Mouse (Mus musculus) left cerebral cortex, adult 2 months (tissue): ENCODE data around the gene Slc13a3. TPM values are rescaled to one million over a fixed set of nuclear protein-coding genes. Genes with fewer than 3 reads are reported as not detected.

Source experiments
- DNase-seq, 2 experiments: peaks; one replicate each; pipeline ENCODE4 v3.0.0; 2021 to 2022; ENCODE audit warnings: low spot score in 2 of 2, mixed read lengths in 1 of 2; ENCODE audit errors: extremely low spot score in 1 of 2
- H3K27ac ChIP-seq: fragments of 200-600 bp; 2 replicates; pipeline ENCODE4 v1.8.1; 2022
- H3K4me3 ChIP-seq: fragments of 200-600 bp; 2 replicates; pipeline ENCODE4 v1.8.1; 2022
- CTCF ChIP-seq: fragments of 200-600 bp; IDR thresholded peaks from 2 replicates; pipeline ENCODE4 v1.8.1; 2022; ENCODE audit warnings: antibody characterized with exemption, mild to moderate bottlenecking, moderate library complexity
- intact Hi-C: fragments of 180-260 bp; cut with DNase I; formaldehyde crosslinking; loops from one replicate; pipeline ENCODE4 v1.15.1; 2025
- total RNA-seq, 2 experiments: library from RNA; stranded (reverse); gene quantifications; 2 replicates each; pipeline ENCODE4 v1.2.3; 2021

Gene Slc13a3
- total RNA-seq, 2 experiments from 2014 or later, result 12.0 to 18.6 TPM

DNA sequence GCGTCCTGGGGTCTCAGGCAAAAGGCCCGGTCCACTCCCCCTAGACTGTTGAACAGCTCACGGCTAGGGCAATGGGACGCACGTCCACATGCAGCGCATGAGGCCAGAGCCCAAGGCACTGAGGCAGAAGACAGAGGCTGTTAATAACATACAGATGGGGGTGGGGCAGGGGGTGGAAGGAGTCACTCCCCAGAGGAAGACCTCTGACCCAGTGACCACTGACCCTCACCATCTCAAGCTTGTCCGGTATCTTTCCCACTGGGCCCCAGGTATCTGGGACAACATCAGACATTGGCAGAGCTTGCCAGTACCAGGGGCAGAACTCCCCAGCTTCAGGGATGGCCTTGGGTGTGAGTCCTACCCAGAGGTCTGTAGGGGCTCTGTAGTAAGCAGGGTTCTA, 34.1 kb downstream of the Slc13a3 start:
- TF ChIP-seq CTCF, result no peak
- DNase-seq, result no peak
- Histone ChIP-seq H3K4me3 (no peak overlapping the region), H3K27ac (no peak overlapping the region)
- intact Hi-C loops, result no loop called here

DNA sequence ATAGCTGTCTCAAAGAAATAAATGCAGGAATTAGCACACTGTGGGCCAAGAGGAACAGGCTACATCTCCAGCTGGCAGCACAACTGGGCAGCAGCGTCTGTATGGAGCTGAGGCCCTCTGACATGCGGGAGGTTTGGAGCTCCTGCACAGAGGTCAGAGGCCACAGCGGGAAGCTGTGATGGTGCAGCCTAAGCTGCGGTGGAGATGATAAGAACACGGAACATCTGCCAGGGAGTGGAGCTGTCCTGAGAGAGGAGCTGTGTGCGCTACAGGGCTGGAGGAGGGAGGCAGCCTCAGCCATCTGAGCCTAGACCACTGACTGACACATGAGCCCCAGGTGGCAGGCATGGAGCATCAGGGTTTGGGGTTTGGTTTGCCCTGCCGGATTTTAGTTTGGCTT, 44.3 kb downstream of the Slc13a3 start:
- TF ChIP-seq CTCF, result no peak
- H3K27ac ChIP-seq, result no peak overlapping the region
- no peak for DNase-seq
- intact Hi-C loops, result no loop called here
- H3K4me3 ChIP-seq, result no peak overlapping the region

DNA sequence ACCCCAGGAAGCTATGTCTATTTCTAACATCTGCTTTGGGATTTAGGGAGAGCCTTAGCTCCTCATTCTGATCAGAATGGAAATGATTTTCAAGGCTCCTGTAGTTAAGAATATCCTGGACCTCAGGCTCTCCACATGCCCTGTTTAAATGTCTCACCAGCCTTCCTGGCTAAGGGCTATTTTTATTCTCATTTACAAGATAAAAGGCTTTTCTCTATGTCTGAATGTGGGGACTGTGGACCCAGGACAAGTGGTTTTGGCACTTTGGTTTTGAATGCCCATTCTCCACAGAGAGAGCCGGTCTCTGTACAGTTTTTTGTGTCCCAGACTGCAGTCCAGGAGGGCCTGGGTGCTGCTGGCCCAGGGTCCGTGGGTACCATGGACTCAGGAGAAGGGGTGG, 52.8 kb downstream of the Slc13a3 start:
- intact Hi-C loops, result no loop called here
- no peak overlapping the region for H3K4me3 ChIP-seq
- no peak for DNase-seq
- H3K27ac ChIP-seq, result peak overlapping the region; percentile 61; the same call in 1 of the 2 replicates
- no peak for TF ChIP-seq CTCF

DNA sequence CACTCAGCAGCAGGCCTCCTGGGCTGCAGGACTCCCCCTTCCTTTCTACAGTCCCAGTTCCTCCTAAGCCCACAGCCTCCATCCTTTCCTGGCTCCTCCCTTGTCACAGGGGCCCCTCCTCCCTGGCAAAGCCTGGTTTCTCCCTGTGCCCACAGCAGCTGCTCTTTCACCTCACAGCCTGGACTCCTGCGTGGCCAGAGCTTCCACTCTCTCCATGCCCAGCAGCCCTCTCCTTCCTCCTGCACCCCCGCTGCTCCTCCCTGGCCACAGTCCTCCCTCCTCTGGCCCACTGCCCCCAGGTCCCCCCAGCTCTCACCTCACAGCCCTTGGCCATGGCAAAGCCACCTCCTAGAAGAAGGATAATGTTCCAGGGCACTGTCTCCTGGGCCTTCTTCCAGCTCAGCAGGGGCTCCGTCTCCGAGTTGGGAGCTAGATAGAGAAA, 53.3 kb downstream of the Slc13a3 start:
- Histone ChIP-seq H3K4me3 (no peak overlapping the region), H3K27ac (peak overlapping the region; percentile 61)
- TF ChIP-seq CTCF, result no peak
- intact Hi-C loops, result no loop called here
- peak in 1 of 2 experiments; percentile 44 for DNase-seq

DNA sequence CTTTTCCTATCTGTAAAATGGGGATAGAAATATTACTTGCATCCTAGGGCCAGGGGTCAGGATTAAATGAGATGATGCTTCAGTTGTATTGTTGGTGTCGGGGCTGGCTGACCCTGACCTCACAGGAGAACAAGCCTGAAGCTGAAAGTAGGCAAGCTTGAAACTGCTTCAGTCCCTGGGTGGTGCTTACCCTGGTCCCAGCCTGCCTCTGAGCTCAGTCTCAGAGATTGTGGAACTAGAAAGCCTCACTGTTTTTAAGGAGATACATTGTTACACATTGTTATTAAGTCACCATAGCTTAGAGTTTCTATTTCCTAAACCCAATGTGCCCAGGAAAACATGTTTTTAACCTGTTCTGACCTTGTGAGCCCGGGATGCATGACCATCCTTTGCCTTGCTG, 54.5 kb downstream of the Slc13a3 start:
- Histone ChIP-seq H3K27ac (no peak overlapping the region), H3K4me3 (no peak overlapping the region)
- intact Hi-C loops, result no loop called here
- no peak for TF ChIP-seq CTCF
- DNase-seq, result no peak

DNA sequence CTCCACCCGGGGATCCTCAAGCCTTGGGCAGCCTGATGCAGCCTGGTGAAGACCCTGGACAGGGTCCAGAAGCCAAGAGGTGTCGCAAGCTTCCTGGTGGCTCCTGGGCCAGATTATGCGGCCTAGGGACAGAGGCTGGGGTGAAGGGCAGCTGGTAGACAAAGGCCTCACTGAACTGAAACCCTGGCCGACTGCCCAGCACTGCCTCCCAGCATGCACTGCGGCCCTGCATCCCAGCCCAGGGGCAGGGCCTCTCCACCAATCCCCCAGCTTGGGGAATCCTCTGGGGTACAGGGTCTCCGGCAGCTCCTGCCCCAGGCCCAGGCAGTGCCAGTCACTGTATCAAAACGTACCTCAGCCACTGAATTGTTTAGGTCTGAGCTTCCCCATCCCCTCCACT, 55.7 kb downstream of the Slc13a3 start:
- no peak for TF ChIP-seq CTCF
- peak overlapping the region; percentile 53; the same call in 1 of the 2 replicates for H3K27ac ChIP-seq
- DNase-seq, result peak; percentile 67 to 73
- intact Hi-C loops, result no loop called here
- H3K4me3 ChIP-seq, result no peak overlapping the region

DNA sequence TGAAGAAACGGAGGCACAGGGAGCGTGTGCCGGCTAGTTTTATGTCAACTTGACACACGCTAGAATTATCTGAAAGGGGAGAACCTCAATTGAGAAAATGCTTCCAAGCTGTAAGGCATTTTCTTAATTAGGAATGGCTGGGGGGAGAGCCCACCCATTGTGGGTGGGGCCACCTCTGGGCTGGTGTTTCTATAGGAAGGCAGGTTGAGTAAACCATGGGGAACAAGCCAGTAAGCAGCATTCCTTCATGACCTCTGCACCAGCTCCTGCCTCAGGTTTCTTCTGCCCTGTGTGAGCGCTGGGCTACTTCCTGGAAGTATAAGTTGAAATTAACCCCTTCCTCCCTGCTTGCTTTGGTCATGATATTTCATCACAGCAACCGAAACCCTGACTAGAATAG, 57.2 kb downstream of the Slc13a3 start:
- Histone ChIP-seq H3K27ac (no peak overlapping the region), H3K4me3 (no peak overlapping the region)
- intact Hi-C loops, result no loop called here
- DNase-seq, result no peak
- TF ChIP-seq CTCF, result no peak

DNA sequence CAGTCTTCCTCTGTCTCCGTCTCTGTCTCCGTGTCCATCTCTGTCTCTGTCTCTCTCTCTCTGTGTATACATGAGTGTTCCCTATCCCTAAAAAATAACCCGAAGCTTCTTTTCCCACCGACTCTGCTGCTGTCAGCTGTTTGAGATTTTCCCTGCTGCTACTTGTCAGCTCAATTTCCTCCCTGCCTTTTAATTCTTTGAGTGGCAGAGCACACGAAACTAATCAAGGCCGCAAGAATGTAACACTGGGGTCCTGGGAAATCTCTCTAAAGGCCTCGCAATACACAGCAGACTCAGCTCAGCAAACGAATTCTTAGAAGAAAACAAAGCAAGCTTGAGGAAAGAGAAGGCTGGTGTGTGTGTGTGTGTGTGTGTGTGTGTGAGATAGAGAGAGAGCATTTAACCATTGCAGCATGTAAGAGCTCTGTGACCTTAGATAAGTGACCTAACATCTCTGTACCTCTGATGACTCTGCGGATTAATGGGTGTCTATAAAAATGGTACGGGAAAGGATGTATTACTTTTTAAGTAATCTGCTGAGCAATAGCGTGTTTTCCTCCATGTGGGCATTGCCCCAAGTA, 57.8 kb downstream of the Slc13a3 start:
- Histone ChIP-seq H3K4me3 (no peak overlapping the region), H3K27ac (no peak overlapping the region)
- intact Hi-C loops, result no loop called here
- no peak for TF ChIP-seq CTCF
- DNase-seq, result no peak

DNA sequence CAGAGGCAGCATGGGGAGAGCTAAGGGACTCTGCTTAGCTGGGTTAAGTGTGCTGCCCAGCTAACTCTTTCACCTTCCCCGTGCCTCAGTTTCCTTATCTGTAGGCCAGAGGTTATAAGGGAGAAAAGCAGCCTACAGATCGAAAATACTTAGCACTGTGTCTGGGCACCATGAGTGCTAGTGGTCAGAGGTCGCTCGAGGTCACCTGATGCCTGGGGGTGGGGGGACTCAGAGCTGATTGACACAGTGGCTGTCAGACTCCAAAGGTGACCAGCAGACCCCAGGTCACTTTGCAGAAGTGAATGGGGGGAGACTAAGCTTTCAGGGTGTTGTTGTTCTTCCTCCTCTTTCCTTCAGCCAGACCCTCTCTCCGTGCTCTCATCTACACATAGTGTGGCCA, 58.7 kb downstream of the Slc13a3 start:
- no peak overlapping the region for H3K27ac ChIP-seq

DNA sequence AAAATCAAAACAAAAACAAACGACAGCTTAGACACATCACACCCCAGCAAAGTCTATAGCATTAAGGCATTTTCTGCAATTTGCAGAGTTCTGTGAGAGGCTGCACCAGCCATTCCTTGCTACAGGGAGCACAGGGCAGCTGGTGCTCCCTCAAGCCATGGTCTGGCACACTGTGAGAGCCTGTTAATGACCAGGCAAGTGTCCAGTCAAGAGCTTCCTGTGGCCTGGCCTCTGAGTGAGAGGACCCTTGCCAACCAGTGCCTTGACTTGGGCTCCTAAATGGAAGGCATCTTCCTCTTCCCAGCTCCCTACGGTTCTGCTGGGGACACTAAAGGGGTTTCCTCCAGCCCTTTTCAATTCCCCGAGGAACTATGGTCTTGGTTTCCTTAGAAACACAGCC, 59.1 kb downstream of the Slc13a3 start:
- intact Hi-C loops, result loop anchor here (5.0 kb wide), 1 partner anchor 58 kb away; the partner anchor contains the start of gene Slc13a3
- Histone ChIP-seq H3K4me3 (no peak overlapping the region), H3K27ac (no peak overlapping the region)
- DNase-seq, result no peak
- no peak for TF ChIP-seq CTCF

More for the DNA sequence above, 58.7 kb downstream of the Slc13a3 start:
- intact Hi-C loops, result loop anchor here (5.0 kb wide), 1 partner anchor 58 kb away; the partner anchor contains the start of gene Slc13a3
- DNase-seq, result no peak
- TF ChIP-seq CTCF, result no peak
- no peak overlapping the region for H3K4me3 ChIP-seq

DNA sequence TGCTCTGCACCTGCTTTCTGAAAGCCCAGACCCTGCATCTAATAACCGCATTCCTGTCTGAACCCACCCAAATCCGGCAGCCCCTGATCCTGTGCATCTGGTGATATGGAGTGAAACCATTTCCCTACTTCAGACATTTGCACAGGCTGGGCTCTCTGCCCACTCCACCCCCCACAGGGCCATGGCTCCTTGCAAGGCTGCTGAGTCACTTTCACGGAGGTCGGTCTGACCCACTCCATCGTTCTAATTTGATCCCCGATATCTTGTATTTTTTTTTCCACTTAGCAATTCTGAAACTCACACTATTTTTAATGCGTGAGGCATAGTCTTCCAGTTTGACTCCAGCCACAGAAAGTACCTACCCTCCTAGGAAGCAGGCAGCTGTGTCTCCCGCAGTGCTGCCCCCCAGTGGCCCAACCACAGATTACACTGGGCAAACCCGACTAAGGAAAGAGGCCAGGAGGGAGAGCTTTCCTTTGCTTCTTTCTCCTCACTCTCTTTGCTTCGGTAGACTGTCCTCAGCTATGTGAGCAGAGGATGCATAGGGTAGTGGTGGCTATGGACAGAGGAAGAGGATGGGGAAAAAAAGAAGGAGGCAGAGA, 65.2 kb downstream of the Slc13a3 start:
- Histone ChIP-seq H3K4me3 (no peak overlapping the region), H3K27ac (peak overlapping the region; percentile 30)
- peak; percentile 89 for TF ChIP-seq CTCF
- intact Hi-C loops, result loop anchor here (2.0 to 5.0 kb wide), 2 partner anchors 17 to 80 kb away; no protein-coding TSS in a partner anchor
- peak; percentile 75 to 84 for DNase-seq

DNA sequence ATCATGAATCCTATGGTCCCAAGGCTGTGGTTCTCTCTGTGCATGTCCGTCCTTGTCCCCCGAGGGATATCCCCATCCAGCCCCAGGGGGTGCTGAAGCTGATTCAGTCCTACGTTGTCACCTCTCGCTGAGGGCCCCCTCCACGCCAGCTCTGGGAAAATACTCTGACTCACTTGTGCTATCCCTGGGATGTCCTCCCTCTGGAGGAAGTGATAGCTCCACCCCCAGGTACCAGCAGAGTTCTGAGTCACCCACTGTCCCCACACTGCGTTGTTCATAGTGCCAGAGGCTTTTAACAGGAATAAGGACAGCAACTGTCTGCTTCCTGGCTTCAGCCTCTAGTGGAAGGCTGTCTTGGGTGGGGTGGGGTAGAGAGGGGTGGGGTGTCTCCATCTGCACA, 67.7 kb downstream of the Slc13a3 start:
- intact Hi-C loops, result loop anchor here (5.0 kb wide), 1 partner anchor 82 kb away; no protein-coding TSS in a partner anchor
- Histone ChIP-seq H3K27ac (peak overlapping the region; percentile 36), H3K4me3 (no peak overlapping the region)
- peak; percentile 59 to 64 for DNase-seq
- no peak for TF ChIP-seq CTCF

DNA sequence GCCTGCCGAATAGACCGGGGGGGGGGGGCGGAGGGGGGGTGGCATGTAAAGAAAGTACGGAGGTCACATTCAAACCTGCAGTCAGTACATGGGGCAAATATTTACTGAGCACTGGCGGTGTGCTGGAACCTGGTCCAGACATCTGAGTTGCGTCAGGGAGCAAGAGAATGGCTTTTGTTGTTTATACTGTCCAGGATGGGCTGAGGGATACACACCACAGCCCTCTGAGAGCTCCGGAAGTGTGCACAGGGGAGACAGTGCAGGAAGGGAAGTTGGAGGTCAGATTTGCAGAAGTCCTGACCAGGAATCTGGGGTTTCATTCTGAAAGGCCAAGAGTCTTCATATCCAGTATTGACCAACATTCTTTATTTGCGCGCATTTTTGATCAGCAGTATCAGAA, 68.1 kb downstream of the Slc13a3 start:
- DNase-seq, result no peak
- Histone ChIP-seq H3K27ac (peak overlapping the region; percentile 36; the same call in 1 of the 2 replicates), H3K4me3 (no peak overlapping the region)
- intact Hi-C loops, result loop anchor here (5.0 kb wide), 1 partner anchor 82 kb away; no protein-coding TSS in a partner anchor
- TF ChIP-seq CTCF, result no peak
